Mouse (Mus musculus): Measurements from ENCODE around the gene Nkg7.

The Nkg7 gene

GRCm38 (mm10) chr7:43436341-43437255, at the start of gene Nkg7:
Gene Nkg7 (plus strand): TSS chr7:43437073.
- POLR2A ChIA-PET = interaction anchor here in 2 of 4 experiments (0.6 to 1.6 kb wide), 2 partner anchors 13 to 29 kb away, joined by 3 to 5 read pairs; no protein-coding TSS in a partner anchor

GRCm38 (mm10) chr7:43392349-43393121, 44.3 kb upstream of the Nkg7 start:
- POLR2A ChIA-PET = no interaction called here

More at GRCm38 (mm10) chr7:43436341-43437255, at the start of gene Nkg7:
- CTCF ChIA-PET = interaction anchor here in 3 of 4 experiments (0.6 to 2.0 kb wide), 6 partner anchors 13 to 246 kb away, joined by 3 to 7 read pairs (median 4); no protein-coding TSS in a partner anchor

GRCm38 (mm10) chr7:43399501-43399900, 37.4 kb upstream of the Nkg7 start:
- ChIA-PET POLR2A (interaction anchor here in 1 of 4 experiments (0.6 kb wide), 1 partner anchor 1005 kb away, joined by 3 read pairs; no protein-coding TSS in a partner anchor), CTCF (interaction anchor here in 1 of 4 experiments (0.9 kb wide), 1 partner anchor 71 kb away, joined by 3 read pairs; no protein-coding TSS in a partner anchor)

More at GRCm38 (mm10) chr7:43392349-43393121, 44.3 kb upstream of the Nkg7 start:
- CTCF ChIA-PET = interaction anchor here in 1 of 4 experiments (0.6 kb wide), 1 partner anchor 260 kb away, joined by 3 read pairs; no protein-coding TSS in a partner anchor

GRCm38 (mm10) chr7:43402718-43403117, 34.2 kb upstream of the Nkg7 start:
- ChIA-PET POLR2A (interaction anchor here in 1 of 4 experiments (0.7 kb wide), 1 partner anchor 75 kb away, joined by 3 read pairs; no protein-coding TSS in a partner anchor), CTCF (interaction anchor here in 1 of 4 experiments (0.5 kb wide), 1 partner anchor 11 kb away, joined by 3 read pairs; no protein-coding TSS in a partner anchor)

- ChIA-PET CTCF (interaction anchor here in 2 of 4 experiments (1.0 to 1.2 kb wide), 2 partner anchors 15 to 512 kb away, joined by 3 to 6 read pairs; no protein-coding TSS in a partner anchor), POLR2A (no interaction called here)
These were observed 29.3 kb upstream of the Nkg7 start for GRCm38 (mm10) chr7:43407573-43407972.

GRCm38 (mm10) chr7:43408131-43408553, 28.7 kb upstream of the Nkg7 start, which contains the start of gene Siglecg:
Gene Siglecg (plus strand): TSS chr7:43408204.
- POLR2A ChIA-PET = interaction anchor here in 1 of 4 experiments (0.5 kb wide), 1 partner anchor 17 kb away, joined by 3 read pairs; no protein-coding TSS in a partner anchor
- CTCF ChIA-PET = interaction anchor here in 3 of 4 experiments (0.6 to 1.3 kb wide), 5 partner anchors 10 to 512 kb away, joined by 3 to 6 read pairs (median 3); no protein-coding TSS in a partner anchor

- ChIA-PET CTCF (interaction anchor here in 3 of 4 experiments (1.1 to 1.3 kb wide), 3 partner anchors 9 to 14 kb away, joined by 3 to 6 read pairs (median 5); no protein-coding TSS in a partner anchor), POLR2A (no interaction called here)
These were observed 27.8 kb upstream of the Nkg7 start for GRCm38 (mm10) chr7:43409084-43409483.

GRCm38 (mm10) chr7:43411724-43412123, 25.1 kb upstream of the Nkg7 start:
- ChIA-PET CTCF (interaction anchor here in 2 of 4 experiments (0.9 to 1.4 kb wide), 2 partner anchors 11 to 12 kb away, joined by 3 read pairs; no protein-coding TSS in a partner anchor), POLR2A (interaction anchor here in 1 of 4 experiments (0.8 kb wide), 1 partner anchor 55 kb away, joined by 3 read pairs; no protein-coding TSS in a partner anchor)

- POLR2A ChIA-PET = interaction anchor here in 2 of 4 experiments (0.6 to 1.0 kb wide), 3 partner anchors 9 to 206 kb away, joined by 3 to 8 read pairs (median 3); no protein-coding TSS in a partner anchor
- CTCF ChIA-PET = interaction anchor here in 3 of 4 experiments (0.5 to 1.7 kb wide), 9 partner anchors 9 to 433 kb away, joined by 3 to 11 read pairs (median 4); no protein-coding TSS in a partner anchor
These were observed 19.6 kb upstream of the Nkg7 start for GRCm38 (mm10) chr7:43417298-43417697.

- CTCF ChIA-PET = interaction anchor here (0.5 to 2.4 kb wide), 48 partner anchors 9 to 259 kb away, joined by 3 to 34 read pairs (median 4); partner anchors contain the start of genes Nkg7 (in 1 of the 4), Siglecg (in 1 of the 4) and Vsig10l (in 1 of the 4)
- POLR2A ChIA-PET = interaction anchor here in 3 of 4 experiments (0.7 to 2.0 kb wide), 7 partner anchors 10 to 366 kb away, joined by 3 to 20 read pairs (median 3); partner anchors contain the start of genes Etfb (in 1 of the 3) and Gm45233 (in 1 of the 3)
These were observed 13.8 kb upstream of the Nkg7 start for GRCm38 (mm10) chr7:43422995-43423617.

- ChIA-PET CTCF (interaction anchor here (0.6 to 2.5 kb wide), 18 partner anchors 12 to 95 kb away, joined by 3 to 21 read pairs (median 4); partner anchors contain the start of gene Nkg7 (in 1 of the 4)), POLR2A (interaction anchor here in 3 of 4 experiments (0.5 to 2.0 kb wide), 10 partner anchors 9 to 757 kb away, joined by 3 to 20 read pairs (median 4); partner anchors contain the start of genes Etfb (in 2 of the 3) and Gm45233 (in 2 of the 3))
These were observed 12.8 kb upstream of the Nkg7 start for GRCm38 (mm10) chr7:43423991-43424625.

- POLR2A ChIA-PET = interaction anchor here in 3 of 4 experiments (0.6 to 2.4 kb wide), 6 partner anchors 11 to 144 kb away, joined by 3 to 13 read pairs (median 4); partner anchors contain the start of genes Etfb (in 1 of the 3) and Gm45233 (in 1 of the 3)
- CTCF ChIA-PET = interaction anchor here in 2 of 4 experiments (0.6 to 1.4 kb wide), 3 partner anchors 25 to 45 kb away, joined by 3 to 6 read pairs (median 4); no protein-coding TSS in a partner anchor
These were observed 9.5 kb upstream of the Nkg7 start, which contains the start of gene Lim2 for GRCm38 (mm10) chr7:43427406-43427805. Gene Lim2 (plus strand): TSS chr7:43427670.

- ChIA-PET CTCF (interaction anchor here in 1 of 4 experiments (1.2 kb wide), 1 partner anchor 41 kb away, joined by 6 read pairs; no protein-coding TSS in a partner anchor), POLR2A (interaction anchor here (0.5 to 1.1 kb wide), 4 partner anchors 14 to 244 kb away, joined by 3 to 4 read pairs (median 3); partner anchors contain the start of genes Etfb (in 1 of the 4) and Gm45233 (in 1 of the 4))
These were observed 7.4 kb upstream of the Nkg7 start for GRCm38 (mm10) chr7:43429500-43429899.

GRCm38 (mm10) chr7:43432891-43433290, 4.0 kb upstream of the Nkg7 start:
- POLR2A ChIA-PET = interaction anchor here (0.5 to 2.1 kb wide), 6 partner anchors 9 to 314 kb away, joined by 3 to 9 read pairs (median 4); no protein-coding TSS in a partner anchor
- CTCF ChIA-PET = interaction anchor here in 2 of 4 experiments (1.0 to 2.5 kb wide), 2 partner anchors 10 kb away, joined by 4 to 9 read pairs; no protein-coding TSS in a partner anchor

- ChIA-PET CTCF (interaction anchor here in 2 of 4 experiments (1.1 to 1.3 kb wide), 4 partner anchors 12 to 36 kb away, joined by 3 to 6 read pairs (median 4); no protein-coding TSS in a partner anchor), POLR2A (interaction anchor here in 1 of 4 experiments (0.7 to 1.6 kb wide), 2 partner anchors 9 to 173 kb away, joined by 3 to 5 read pairs; partner anchors contain the start of genes Etfb and Gm45233)
These were observed 2.2 kb upstream of the Nkg7 start for GRCm38 (mm10) chr7:43434676-43435075.
